ENCODE assay signal across 17 mouse cellular contexts in genomic region chr3:84866866-84867265, GRCm38 (mm10). TPM values are rescaled to one million over a fixed set of nuclear protein-coding genes. Genes with fewer than 3 reads are reported as not detected.
A peak's percentile ranks its signal among the peaks of the same experiment; 100 is the strongest.
DNase-seq lines count a peak whose midpoint lies in the region; ATAC-seq and TF ChIP-seq lines count a peak whose summit lies in the region.
"Had no signal": no experiment of that assay in that cellular context is flagged by ENCODE, and none has a peak within 500 bp of the region (broad histone marks: within the 10 kb centered on the region; RNA-seq: fewer than 3 reads in every experiment).

No protein-coding gene starts in this region.

- no peak overlapping the region for H3K4me3 ChIP-seq in liver, embryonic 11.5 days (ENCODE audit: low read depth, low read length)
- H3K4me3 ChIP-seq in liver, embryonic 14.5 days (ENCODE audit: insufficient read depth in 1 of 2, low read depth in 2 of 2, low read length in 2 of 2) = no peak overlapping the region
- H3K4me3 ChIP-seq in stomach, embryonic 16.5 days (replicated peaks; ENCODE audit: low read length) = no peak overlapping the region
- H3K4me3 ChIP-seq: embryonic facial prominence, embryonic 10.5 days; forebrain, embryonic 13.5 days; heart, embryonic 13.5 days had no signal

- WGBS in liver, embryonic 11.5 days = 67% methylated on average over 4 of the region's 4 CpGs
- WGBS in liver, embryonic 14.5 days (ENCODE audit: insufficient replicate concordance) = 66% methylated on average over 4 of the region's 4 CpGs
- WGBS in stomach, embryonic 16.5 days = 35% methylated on average over 4 of the region's 4 CpGs

- peak overlapping the region; percentile 4; the same call in 1 of the 2 replicates for H3K4me2 ChIP-seq in liver, embryonic 11.5 days
- no peak overlapping the region for H3K4me2 ChIP-seq in liver, embryonic 14.5 days (ENCODE audit: low read depth)
- H3K4me2 ChIP-seq in stomach, embryonic 16.5 days (ENCODE audit: low read depth, low read length) = no peak overlapping the region
- H3K4me2 ChIP-seq: forebrain, embryonic 13.5 days; heart, embryonic 13.5 days had no signal

- intact Hi-C loops in left cerebral cortex, postnatal 10 days (cut with DNase I) = no loop called here

- H3K36me3 ChIP-seq in liver, embryonic 11.5 days (ENCODE audit: control insufficient read depth, insufficient read depth, low read length) = no peaks in the 10 kb centered on the region
- H3K36me3 ChIP-seq in liver, embryonic 14.5 days (replicated peaks; ENCODE audit: control insufficient read depth, insufficient read depth, low read depth) = no peaks in the 10 kb centered on the region
- no peaks in the 10 kb centered on the region for H3K36me3 ChIP-seq in stomach, embryonic 16.5 days (ENCODE audit: control insufficient read depth, insufficient read depth, low read length)
- H3K36me3 ChIP-seq: embryonic facial prominence, embryonic 10.5 days had no signal

- TF ChIP-seq EP300 in liver, embryonic 14.5 days (IDR thresholded peaks at IDR 0.05; ENCODE audit: low read depth) = no peak

- H3K27ac ChIP-seq in liver, embryonic 11.5 days (ENCODE audit: low read depth, low read length) = no peak overlapping the region
- no peak overlapping the region for H3K27ac ChIP-seq in liver, embryonic 14.5 days
- H3K27ac ChIP-seq in stomach, embryonic 16.5 days (ENCODE audit: low read length) = 0 out of 2 replicates have a peak overlapping the region, but pooled peaks have one; percentile 30
- H3K27ac ChIP-seq: embryonic facial prominence, embryonic 10.5 days; forebrain, embryonic 13.5 days; heart, embryonic 13.5 days had no signal

- TF ChIP-seq CTCF in liver, embryonic 14.5 days (IDR thresholded peaks at IDR 0.05; ENCODE audit: low read depth) = no peak

- H3K4me1 ChIP-seq in liver, embryonic 11.5 days (replicated peaks; ENCODE audit: control insufficient read depth, insufficient read depth, low read length) = peaks cover 9% of the 10 kb centered on the region
- peaks cover 0 to 6% of the 10 kb centered on the region in 2 experiments; a peak in 2 of 4 replicates for H3K4me1 ChIP-seq in liver, embryonic 14.5 days (replicated peaks; ENCODE audit: control insufficient read depth in 2 of 2, insufficient read depth in 2 of 2, low read length in 1 of 2)
- peaks cover 11% of the 10 kb centered on the region for H3K4me1 ChIP-seq in stomach, embryonic 16.5 days (ENCODE audit: control insufficient read depth, insufficient read depth, low read length)
- H3K4me1 ChIP-seq: embryonic facial prominence, embryonic 10.5 days had no signal

- no peak overlapping the region for H3K9ac ChIP-seq in liver, embryonic 11.5 days (ENCODE audit: low read depth, low read length)
- no peak overlapping the region for H3K9ac ChIP-seq in liver, embryonic 14.5 days (replicated peaks)
- H3K9ac ChIP-seq in stomach, embryonic 16.5 days (ENCODE audit: low read length) = no peak overlapping the region
- H3K9ac ChIP-seq: forebrain, embryonic 13.5 days; forebrain, postnatal 0 days; heart, embryonic 13.5 days had no signal

- no peaks in the 10 kb centered on the region for H3K9me3 ChIP-seq in liver, embryonic 11.5 days (ENCODE audit: control insufficient read depth, low read length)
- H3K9me3 ChIP-seq in liver, embryonic 14.5 days (ENCODE audit: control insufficient read depth, low read length) = no peaks in the 10 kb centered on the region
- no peaks in the 10 kb centered on the region for H3K9me3 ChIP-seq in stomach, embryonic 16.5 days (replicated peaks; ENCODE audit: control insufficient read depth, low read length)
- H3K9me3 ChIP-seq: embryonic facial prominence, embryonic 10.5 days; forebrain, embryonic 13.5 days; heart, embryonic 13.5 days had no signal

- no peak for DNase-seq in liver, embryonic 11.5 days (ENCODE audit: low spot score)
- DNase-seq in liver = no peak
- DNase-seq in liver, embryonic 14.5 days (ENCODE audit: low read depth in 3 of 3, low spot score in 3 of 3) = no peak
- DNase-seq in spleen, postnatal 14 days (ENCODE audit: low spot score in 2 of 2) = no peak
- DNase-seq in layer of hippocampus, adult 8-10 months (ENCODE audit: low spot score in 2 of 2) = no peak
- DNase-seq in left cerebral cortex, postnatal 10 days (ENCODE audit: extremely low spot score in 1 of 2, low spot score in 2 of 2) = no peak
- DNase-seq: adrenal gland, adult 8-10 months; cerebellum, adult 2 months; cerebellum, postnatal 10 days; gastrocnemius, postnatal 25 days; heart, adult 11 months; heart, postnatal 36 days had no signal

- no peak; the same call in 1 of the 2 replicates for ATAC-seq in liver, embryonic 11.5 days (replicated peaks; ENCODE audit: low FRiP score)
- ATAC-seq in liver, embryonic 14.5 days (ENCODE audit: insufficient read depth) = 0 out of 2 replicates have a peak, but pooled peaks have one; percentile 31
- 0 out of 2 replicates have a peak, but pooled peaks have one; percentile 3 for ATAC-seq in stomach, embryonic 16.5 days (ENCODE audit: insufficient read depth, low FRiP score)
- ATAC-seq: forebrain, embryonic 13.5 days; forebrain, postnatal 0 days had no signal

- no peaks in the 10 kb centered on the region for H3K27me3 ChIP-seq in liver, embryonic 11.5 days (replicated peaks; ENCODE audit: control insufficient read depth, insufficient read depth, low read length)
- no peaks in the 10 kb centered on the region for H3K27me3 ChIP-seq in liver, embryonic 14.5 days (ENCODE audit: control insufficient read depth, insufficient read depth, low read length)
- H3K27me3 ChIP-seq in stomach, embryonic 16.5 days (ENCODE audit: control insufficient read depth, insufficient read depth, low read length) = no peaks in the 10 kb centered on the region
- H3K27me3 ChIP-seq: forebrain, embryonic 13.5 days; heart, embryonic 13.5 days had no signal

RNA-seq across cellular contexts. Expression of gene Fbxw7, which starts 51.8 kb away (rescaled TPM):
- polyA plus RNA-seq in liver, embryonic 11.5 days (2014; fragmentation: Nextera tagmentation; extraction: Ambion mirVana) = 5.7 and 7.0 TPM in 2 replicates
- 1.6 and 2.5 TPM in 2 replicates for polyA plus RNA-seq in liver, embryonic 14.5 days (2012; rRNA removed)
- polyA plus RNA-seq in liver, embryonic 14.5 days (2014; fragmentation: Nextera tagmentation; extraction: Ambion mirVana) = 2.4 and 2.8 TPM in 2 replicates
- 12.4 and 12.9 TPM in 2 replicates for polyA plus RNA-seq in stomach, embryonic 16.5 days (2015; fragmentation: Nextera tagmentation; extraction: Ambion mirVana)
- total RNA-seq in layer of hippocampus, adult 8-10 months (2022) = 100 to 1,000 TPM; 154 to 165 (median 158) TPM
- 100 to 1,000 TPM; 207 to 220 TPM for total RNA-seq in left cerebral cortex, postnatal 10 days (2021)
